Mouse (Mus musculus) heart, adult 2 months (tissue): ENCODE results near the gene Traf4. TPM values are rescaled to one million over a fixed set of nuclear protein-coding genes. Genes with fewer than 3 reads are reported as not detected.

ENCODE experiments used
- DNase-seq, 2 experiments: peaks; one replicate each; pipeline ENCODE4 v3.0.0; 2021
- H3K27ac ChIP-seq: fragments of 200-600 bp; 2 replicates; pipeline ENCODE4 v1.8.1; 2022
- H3K27me3 ChIP-seq: fragments of 200-500 bp; 2 replicates; pipeline ENCODE4 v1.6.1; 2012; ENCODE audit warnings: mild to moderate bottlenecking, low read length, inconsistent platforms, mixed read lengths; ENCODE audit not compliant: control insufficient read depth, insufficient read depth
- H3K36me3 ChIP-seq: fragments of 200-500 bp; 2 replicates; pipeline ENCODE4 v1.6.1; 2012; ENCODE audit warnings: low read length, inconsistent platforms; ENCODE audit not compliant: control insufficient read depth, insufficient read depth
- H3K4me1 ChIP-seq: fragments of 200-500 bp; 2 replicates; pipeline ENCODE4 v1.6.1; 2011; ENCODE audit warnings: low read length; ENCODE audit not compliant: control insufficient read depth, insufficient read depth
- H3K4me3 ChIP-seq: fragments of 200-600 bp; 2 replicates; pipeline ENCODE4 v1.8.1; 2022
- H3K79me2 ChIP-seq: fragments of 200-500 bp; replicated peaks from 2 replicates; pipeline ENCODE4 v1.6.1; 2012; ENCODE audit warnings: mild to moderate bottlenecking, inconsistent platforms, low read length, moderate library complexity, mixed read lengths; ENCODE audit not compliant: control insufficient read depth, insufficient read depth
- H3K9ac ChIP-seq: fragments of 200-500 bp; 2 replicates; pipeline ENCODE4 v1.6.1; 2012; ENCODE audit warnings: low read depth, mild to moderate bottlenecking, control low read depth, inconsistent platforms, low read length, mixed read lengths
- CTCF ChIP-seq: fragments of 200-600 bp; IDR thresholded peaks from 2 replicates; pipeline ENCODE4 v1.8.1; 2022; ENCODE audit warnings: antibody characterized with exemption, mild to moderate bottlenecking, moderate library complexity
- EP300 ChIP-seq: fragments of 200-500 bp; IDR thresholded peaks from 2 replicates; pipeline ENCODE4 v1.6.1; 2011; ENCODE audit warnings: low read depth, low read length, control low read depth; ENCODE audit not compliant: insufficient read depth
- POLR2A ChIP-seq: fragments of 200-500 bp; IDR thresholded peaks from 2 replicates; pipeline ENCODE4 v1.6.1; 2011; ENCODE audit warnings: mild to moderate bottlenecking, low read depth, low read length, control low read depth; ENCODE audit not compliant: insufficient read depth
- WGBS: fragments of 180-500 bp; shearing (Covaris S2); methylation state at CpG from one replicate; pipeline ENCODE4 v1.1.7; 2018; 5-methylcytosine and 5-hydroxymethylcytosine counted together
- intact Hi-C: fragments of 180-260 bp; cut with DNase I; formaldehyde crosslinking; loops from one replicate; pipeline ENCODE4 v1.15.1; 2025
- long read RNA-seq: library from polyadenylated mRNA; stranded (forward); transcript quantifications from one replicate; pipeline ENCODE4 v2.0.0, GENCODE M21; 2021
- polyA plus RNA-seq: library from polyadenylated mRNA; depleted of rRNA; stranded (reverse); fragments of >200 nt; gene quantifications from 2 replicates; pipeline ENCODE4 v1.2.3, GENCODE M21; 2012; rRNA removed
- total RNA-seq, 2 experiments: library from RNA; stranded (reverse); gene quantifications; 2 replicates each; pipeline ENCODE4 v1.2.3; 2021

The Traf4 gene
- total RNA-seq (1 to 10 TPM; 3.7 to 6.0 TPM), polyA plus RNA-seq (11.2 and 13.4 TPM in 2 replicates)
- long read RNA-seq, transcript Traf4-201 (7 exons, 2,078 nt): major isoform, 5 of 6 reads
- long read RNA-seq, partial matches to known transcripts: 1 of 6 reads
- long read RNA-seq, other reads (novel, unspliced or antisense): 0 of 6 reads

- H3K27ac ChIP-seq: peak within 1 kb of the TSS; percentile 84
- peak within 1 kb of the TSS; percentile 95 for H3K4me3 ChIP-seq
- TF ChIP-seq CTCF: peak; percentile 51
- TF ChIP-seq POLR2A: no peak; the same call in 1 of the 2 replicates
- TF ChIP-seq EP300: 0 out of 2 replicates have a peak, but pooled peaks have one; percentile 46
- no peaks in the 10 kb centered on the region for H3K36me3 ChIP-seq
- H3K79me2 ChIP-seq: no peaks in the 10 kb centered on the region
- DNase-seq: peak; percentile 91
- under 1% methylated on average over 76 of the region's 78 CpGs for WGBS
- peaks cover 3% of the 10 kb centered on the region; the same call in 1 of the 2 replicates for H3K4me1 ChIP-seq
- no peaks in the 10 kb centered on the region for H3K27me3 ChIP-seq
- H3K9ac ChIP-seq: peak within 1 kb of the TSS; percentile 86
- intact Hi-C loops: loop anchor here (2.0 to 5.0 kb wide), 2 partner anchors 84 to 558 kb away; partner anchors contain the start of genes Eral1 and Taok1
Measured at GRCm38 (mm10) chr11:78164924-78165760, at the start of gene Traf4. TSS of gene Traf4 (minus strand) at chr11:78165589.

GRCm38 (mm10) chr11:78213086-78213817 lies 47.9 kb upstream of the Traf4 start:
- no peak for TF ChIP-seq POLR2A
- no peak for TF ChIP-seq CTCF
- TF ChIP-seq EP300: no peak
- Histone ChIP-seq H3K4me3 (no peak overlapping the region), H3K79me2 (no peaks in the 10 kb centered on the region), H3K27me3 (no peaks in the 10 kb centered on the region), H3K4me1 (peaks cover 2% of the 10 kb centered on the region; the same call in 1 of the 2 replicates), H3K9ac (no peak overlapping the region), H3K36me3 (no peaks in the 10 kb centered on the region), H3K27ac (no peak overlapping the region)
- peak in 1 of 2 experiments; percentile 35 for DNase-seq
- WGBS: 87% methylated on average over 14 of the region's 14 CpGs
- intact Hi-C loops: no loop called here

- no peaks in the 10 kb centered on the region for H3K36me3 ChIP-seq
- intact Hi-C loops: no loop called here
- WGBS: 87% methylated on average over 5 of the region's 5 CpGs
- no peak overlapping the region for H3K9ac ChIP-seq
- DNase-seq: no peak
- no peaks in the 10 kb centered on the region for H3K27me3 ChIP-seq
- H3K79me2 ChIP-seq: no peaks in the 10 kb centered on the region
- no peak overlapping the region for H3K27ac ChIP-seq
- H3K4me3 ChIP-seq: no peak overlapping the region
- peaks cover 2% of the 10 kb centered on the region; the same call in 1 of the 2 replicates for H3K4me1 ChIP-seq
- TF ChIP-seq CTCF: no peak
- TF ChIP-seq EP300: no peak
- TF ChIP-seq POLR2A: no peak
Measured at GRCm38 (mm10) chr11:78211513-78211912, 46.1 kb upstream of the Traf4 start.

DNA sequence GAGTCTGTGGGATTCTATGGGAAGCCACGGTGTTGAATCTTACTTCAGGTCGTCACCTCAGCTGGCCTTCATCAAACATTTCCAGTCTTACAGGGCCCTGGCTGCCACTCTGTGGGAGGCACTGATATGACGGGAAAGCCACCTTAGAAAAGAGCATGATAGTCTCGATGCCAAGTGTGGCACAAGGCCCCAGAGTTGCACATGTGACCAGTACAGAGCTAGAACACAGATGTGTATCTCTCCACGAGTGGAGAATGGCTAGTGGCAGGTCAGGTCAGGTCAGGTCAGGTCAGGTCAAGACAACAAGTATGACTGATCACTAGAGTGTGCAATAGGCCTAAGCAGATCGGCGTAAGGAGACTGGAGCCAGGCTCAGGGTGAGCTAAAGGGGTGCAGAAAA lies 45.2 kb upstream of the Traf4 start:
- H3K36me3 ChIP-seq: no peaks in the 10 kb centered on the region
- TF ChIP-seq EP300 (0 out of 2 replicates have a peak, but pooled peaks have one; percentile 69), POLR2A (no peak)
- intact Hi-C loops: no loop called here
- peaks cover 2% of the 10 kb centered on the region; the same call in 1 of the 2 replicates for H3K4me1 ChIP-seq
- WGBS: 48% methylated on average over 7 of the region's 7 CpGs
- no peaks in the 10 kb centered on the region for H3K27me3 ChIP-seq
- no peak overlapping the region for H3K27ac ChIP-seq
- no peaks in the 10 kb centered on the region for H3K79me2 ChIP-seq
- H3K4me3 ChIP-seq: no peak overlapping the region
- no peak overlapping the region for H3K9ac ChIP-seq
- DNase-seq: no peak

- Histone ChIP-seq H3K4me3 (no peak overlapping the region), H3K4me1 (peaks cover 2% of the 10 kb centered on the region; the same call in 1 of the 2 replicates), H3K9ac (no peak overlapping the region), H3K27me3 (no peaks in the 10 kb centered on the region), H3K27ac (no peak overlapping the region), H3K79me2 (no peaks in the 10 kb centered on the region), H3K36me3 (no peaks in the 10 kb centered on the region)
- DNase-seq: no peak
- TF ChIP-seq CTCF (no peak), POLR2A (no peak), EP300 (no peak)
- intact Hi-C loops: no loop called here
- WGBS: 81% methylated on average over 6 of the region's 6 CpGs
Measured at GRCm38 (mm10) chr11:78209886-78210285, 44.5 kb upstream of the Traf4 start.
